Mouse (Mus musculus): ENCODE results near the gene Epsti1.

DNA sequence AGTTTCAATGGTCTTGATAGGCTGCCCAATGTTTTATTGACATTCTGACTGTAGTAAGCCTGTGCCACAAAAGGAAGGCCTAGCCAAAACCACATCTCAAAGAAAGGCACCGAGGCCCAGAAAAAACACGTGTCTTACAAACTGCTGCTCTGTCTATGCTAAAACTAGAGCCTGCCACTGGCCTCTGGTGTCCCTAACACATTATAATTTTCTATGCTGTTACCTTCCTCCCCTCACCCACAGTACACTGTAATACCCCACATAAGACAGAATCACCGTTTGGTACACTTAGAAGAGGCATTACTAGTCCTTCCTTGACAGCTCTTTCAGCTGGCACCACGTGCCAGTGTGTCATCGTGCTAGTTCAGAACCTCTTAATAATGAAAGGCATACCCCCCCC, 36.4 kb upstream of the Epsti1 start:
- TF ChIP-seq CTCF (IDR thresholded peaks at IDR 0.05; ENCODE audit: low read depth, low read length) (no peak), EP300 (IDR thresholded peaks at IDR 0.05; ENCODE audit: insufficient read depth, low read depth, low read length) (no peak), POLR2A (IDR thresholded peaks at IDR 0.05; ENCODE audit: insufficient read depth, low read length) (no peak)

All from ES-Bruce4 (cell line).